Comparison of ENCODE assay signal across 9 mouse cellular contexts in genomic region chr5:92003011-92003410, GRCm38 (mm10). TPM values are rescaled to one million over a fixed set of nuclear protein-coding genes. Genes with fewer than 3 reads are reported as not detected.
A peak's percentile ranks its signal among the peaks of the same experiment; 100 is the strongest.
DNase-seq lines count a peak whose midpoint lies in the region; ATAC-seq and TF ChIP-seq lines count a peak whose summit lies in the region.
"Had no signal": no experiment of that assay in that cellular context is flagged by ENCODE, and none has a peak within 500 bp of the region (broad histone marks: within the 10 kb centered on the region; RNA-seq: fewer than 3 reads in every experiment).

No protein-coding gene starts in this region.

- H3K4me2 ChIP-seq in forebrain, embryonic 14.5 days (ENCODE audit: low read length), result no peak overlapping the region
- no peak overlapping the region for H3K4me2 ChIP-seq in forebrain, embryonic 11.5 days (ENCODE audit: low read depth, low read length, severe bottlenecking)
- H3K4me2 ChIP-seq in lung, embryonic 14.5 days, result no peak overlapping the region

- no peak overlapping the region for H3K4me3 ChIP-seq in forebrain, embryonic 14.5 days (ENCODE audit: low read depth, low read length)
- H3K4me3 ChIP-seq in forebrain, embryonic 11.5 days (ENCODE audit: low read depth, low read length), result no peak overlapping the region
- no peak overlapping the region for H3K4me3 ChIP-seq in lung, embryonic 14.5 days (ENCODE audit: low read depth, low read length)
- H3K4me3 ChIP-seq in lung, adult 2 months (replicated peaks; ENCODE audit: extremely low read depth, low read depth, low read length), result no peak overlapping the region

- TF ChIP-seq CTCF in lung, embryonic 14.5 days (IDR thresholded peaks at IDR 0.05; ENCODE audit: low read depth), result peak; percentile 67
- TF ChIP-seq CTCF in lung, adult 2 months (IDR thresholded peaks at IDR 0.05; ENCODE audit: insufficient read depth, low read length), result no peak; the same call in 1 of the 2 replicates

- no peak for ATAC-seq in forebrain, embryonic 14.5 days
- ATAC-seq in forebrain, embryonic 11.5 days (replicated peaks; ENCODE audit: low FRiP score), result no peak
- ATAC-seq in lung, embryonic 14.5 days (ENCODE audit: insufficient read depth), result peak; percentile 75; the same call in 1 of the 2 replicates
- peak; percentile 68 for ATAC-seq in granulocyte monocyte progenitor cell, adult 5-6 weeks (replicated peaks; ENCODE audit: poor library complexity, severe bottlenecking)

- H3K27me3 ChIP-seq in forebrain, embryonic 14.5 days (replicated peaks; ENCODE audit: control insufficient read depth, insufficient read depth, low read length), result no peaks in the 10 kb centered on the region
- H3K27me3 ChIP-seq in forebrain, embryonic 11.5 days (ENCODE audit: control insufficient read depth, insufficient read depth, low read length), result no peaks in the 10 kb centered on the region
- no peaks in the 10 kb centered on the region for H3K27me3 ChIP-seq in lung, embryonic 14.5 days (ENCODE audit: insufficient read depth, low read length)

- H3K4me1 ChIP-seq in forebrain, embryonic 14.5 days (ENCODE audit: control insufficient read depth, insufficient read depth, low read length), result no peaks in the 10 kb centered on the region
- no peaks in the 10 kb centered on the region for H3K4me1 ChIP-seq in forebrain, embryonic 11.5 days (replicated peaks; ENCODE audit: control insufficient read depth, insufficient read depth, low read length)
- H3K4me1 ChIP-seq in lung, embryonic 14.5 days (ENCODE audit: insufficient read depth), result no peaks in the 10 kb centered on the region
- H3K4me1 ChIP-seq in lung, adult 2 months (ENCODE audit: control insufficient read depth, insufficient read depth, low read length), result peaks cover 2% of the 10 kb centered on the region

- no peak for TF ChIP-seq POLR2A in lung, adult 2 months (IDR thresholded peaks at IDR 0.05; ENCODE audit: borderline replicate concordance, extremely low read depth, low read depth, low read length)

- peak; percentile 44 for DNase-seq in forebrain, embryonic 14.5 days (ENCODE audit: low spot score)
- no peak for DNase-seq in forebrain, embryonic 11.5 days (ENCODE audit: low spot score)
- DNase-seq in lung, embryonic 14.5 days, result peak; percentile 79
- DNase-seq in lung, adult 2 months, result no peak
- DNase-seq in lung, postnatal 14 days, result peak; percentile 34
- peak; percentile 16 for DNase-seq in retina, postnatal 7 days (ENCODE audit: low read depth, low spot score)
- DNase-seq in gastrocnemius, postnatal 36 days, result no peak

- intact Hi-C loops in gastrocnemius, postnatal 36 days (cut with DNase I), result loop anchor here (5.0 kb wide), 1 partner anchor 536 kb away; no protein-coding TSS in a partner anchor

- no peaks in the 10 kb centered on the region for H3K36me3 ChIP-seq in forebrain, embryonic 14.5 days (ENCODE audit: control insufficient read depth, insufficient read depth, low read length)
- H3K36me3 ChIP-seq in forebrain, embryonic 11.5 days (ENCODE audit: control insufficient read depth, insufficient read depth, low read length), result no peaks in the 10 kb centered on the region
- no peaks in the 10 kb centered on the region for H3K36me3 ChIP-seq in lung, embryonic 14.5 days (ENCODE audit: insufficient read depth)

- no peak overlapping the region for H3K27ac ChIP-seq in forebrain, embryonic 14.5 days (ENCODE audit: low read depth, low read length)
- H3K27ac ChIP-seq in forebrain, embryonic 11.5 days (ENCODE audit: low read depth, low read length), result no peak overlapping the region
- no peak overlapping the region for H3K27ac ChIP-seq in lung, embryonic 14.5 days (ENCODE audit: low read depth)

- 60% methylated on average over 2 of the region's 2 CpGs for WGBS in forebrain, embryonic 14.5 days
- WGBS in forebrain, embryonic 11.5 days, result 70% methylated on average over 2 of the region's 2 CpGs
- 64% methylated on average over 2 of the region's 2 CpGs for WGBS in lung, embryonic 14.5 days
- WGBS in lung, adult 2 months, result 63% methylated on average over 2 of the region's 2 CpGs

- H3K9me3 ChIP-seq in forebrain, embryonic 14.5 days (replicated peaks; ENCODE audit: control insufficient read depth, low read length), result no peaks in the 10 kb centered on the region
- no peaks in the 10 kb centered on the region for H3K9me3 ChIP-seq in forebrain, embryonic 11.5 days (ENCODE audit: control insufficient read depth, low read length)
- 0 out of 2 replicates have a peak, but pooled peaks cover 4% of the 10 kb centered on the region for H3K9me3 ChIP-seq in lung, embryonic 14.5 days (ENCODE audit: low read depth, low read length)

- H3K9ac ChIP-seq in forebrain, embryonic 14.5 days (ENCODE audit: low read length), result no peak overlapping the region
- no peak overlapping the region for H3K9ac ChIP-seq in forebrain, embryonic 11.5 days (ENCODE audit: low read length)
- no peak overlapping the region for H3K9ac ChIP-seq in lung, embryonic 14.5 days

RNA-seq across cellular contexts. Expression of gene Odaph, which starts 15.7 kb away (rescaled TPM):
- not detected in 2 replicates for polyA plus RNA-seq in forebrain, embryonic 14.5 days (2014; fragmentation: Nextera tagmentation; extraction: Ambion mirVana)
- not detected in 2 replicates for polyA plus RNA-seq in forebrain, embryonic 11.5 days (2014; fragmentation: Nextera tagmentation; extraction: Ambion mirVana)
- polyA plus RNA-seq in lung, embryonic 14.5 days (2014; fragmentation: Nextera tagmentation; extraction: Ambion mirVana), result not detected in 2 replicates
- not detected in 2 replicates for polyA plus RNA-seq in lung, adult 2 months (2012; rRNA removed)
- not detected in 2 replicates for total RNA-seq in granulocyte monocyte progenitor cell, adult 5-6 weeks (2014; fragmentation: Nextera tagmentation)
- not detected in 2 replicates for total RNA-seq in granulocyte monocyte progenitor cell, adult 5-6 weeks (2017)
- total RNA-seq in gastrocnemius, postnatal 36 days (2021), result not detected
- polyA plus RNA-seq: heart, embryonic 14.5 days had no signal

RNA-seq across cellular contexts. Expression of gene Rchy1, which starts 40.1 kb away (rescaled TPM):
- polyA plus RNA-seq in forebrain, embryonic 14.5 days (2014; fragmentation: Nextera tagmentation; extraction: Ambion mirVana), result 43.5 and 43.8 TPM in 2 replicates
- polyA plus RNA-seq in forebrain, embryonic 11.5 days (2014; fragmentation: Nextera tagmentation; extraction: Ambion mirVana), result 44.5 and 45.8 TPM in 2 replicates
- 48.1 and 49.8 TPM in 2 replicates for polyA plus RNA-seq in lung, embryonic 14.5 days (2014; fragmentation: Nextera tagmentation; extraction: Ambion mirVana)
- polyA plus RNA-seq in lung, adult 2 months (2012; rRNA removed), result 17.2 and 25.5 TPM in 2 replicates
- 36.8 and 37.6 TPM in 2 replicates for total RNA-seq in granulocyte monocyte progenitor cell, adult 5-6 weeks (2014; fragmentation: Nextera tagmentation)
- 23.9 and 30.2 TPM in 2 replicates for total RNA-seq in granulocyte monocyte progenitor cell, adult 5-6 weeks (2017)
- 10 to 100 TPM; 21.7 to 26.0 TPM for total RNA-seq in gastrocnemius, postnatal 36 days (2021)

RNA-seq across cellular contexts. Expression of gene Cdkl2, which starts 40.7 kb away (rescaled TPM):
- polyA plus RNA-seq in forebrain, embryonic 14.5 days (2014; fragmentation: Nextera tagmentation; extraction: Ambion mirVana), result 3.9 and 7.6 TPM in 2 replicates
- 0.56 and 0.68 TPM in 2 replicates for polyA plus RNA-seq in forebrain, embryonic 11.5 days (2014; fragmentation: Nextera tagmentation; extraction: Ambion mirVana)
- 1.5 and 1.6 TPM in 2 replicates for polyA plus RNA-seq in lung, embryonic 14.5 days (2014; fragmentation: Nextera tagmentation; extraction: Ambion mirVana)
- polyA plus RNA-seq in lung, adult 2 months (2012; rRNA removed), result 3.4 and 3.8 TPM in 2 replicates
- 1.5 TPM in 1 of 2 replicates, not detected in the other for total RNA-seq in granulocyte monocyte progenitor cell, adult 5-6 weeks (2014; fragmentation: Nextera tagmentation)
- not detected in 2 replicates for total RNA-seq in granulocyte monocyte progenitor cell, adult 5-6 weeks (2017)
- 1 to 10 TPM; 3.2 to 3.4 TPM for total RNA-seq in gastrocnemius, postnatal 36 days (2021)

Comparison
In these comparisons a context has a peak if more than half of its experiments do, and no peak if none do; other contexts are left out.
1. DNase-seq: peak in forebrain, embryonic 14.5 days (single experiment), lung, embryonic 14.5 days (single experiment), lung, postnatal 14 days (single experiment) and retina, postnatal 7 days (single experiment); none in forebrain, embryonic 11.5 days (single experiment), lung, adult 2 months (single experiment) and gastrocnemius, postnatal 36 days (0 of 2).
2. ATAC-seq: peak in lung, embryonic 14.5 days (single experiment) and granulocyte monocyte progenitor cell, adult 5-6 weeks (single experiment); none in forebrain, embryonic 14.5 days (single experiment) and forebrain, embryonic 11.5 days (single experiment).